Mouse (Mus musculus) heart, embryonic 11.5 days (tissue): ENCODE measurements around the gene Polr3gl. TPM values are rescaled to one million over a fixed set of nuclear protein-coding genes. Genes with fewer than 3 reads are reported as not detected.
"Not testable (repeated sequence)": the region's sequence is repeated elsewhere in the genome, so short reads cannot be mapped to it uniquely, and the experiment has no call there.

ENCODE experiments used
- ATAC-seq: fragments of 200-750 bp; cut with Nextera tagmentation; replicated peaks from 2 replicates; pipeline ENCODE4 v1.8.0; 2017; ENCODE audit warnings: moderate library complexity; ENCODE audit not compliant: insufficient number of reproducible peaks, low FRiP score, low TSS enrichment
- H3K27ac ChIP-seq: fragments of 300-500 bp; sonication (generic); 2 replicates; pipeline ENCODE4 v1.5.1; 2014; ENCODE audit warnings: mild to moderate bottlenecking, low read depth, low read length
- H3K27me3 ChIP-seq: fragments of 300-500 bp; sonication (generic); 2 replicates; pipeline ENCODE4 v1.6.1; 2014; ENCODE audit warnings: mild to moderate bottlenecking, low read length, mixed read lengths; ENCODE audit not compliant: control insufficient read depth, insufficient read depth
- H3K36me3 ChIP-seq: fragments of 300-500 bp; sonication (generic); 2 replicates; pipeline ENCODE4 v1.6.1; 2014; ENCODE audit warnings: mild to moderate bottlenecking, low read length, moderate library complexity, mixed read lengths; ENCODE audit not compliant: control insufficient read depth, insufficient read depth
- H3K4me1 ChIP-seq: fragments of 300-500 bp; sonication (generic); 2 replicates; pipeline ENCODE4 v1.6.1; 2014; ENCODE audit warnings: low read length; ENCODE audit not compliant: control insufficient read depth, insufficient read depth
- H3K4me2 ChIP-seq: fragments of 300-500 bp; sonication (generic); 2 replicates; pipeline ENCODE4 v1.6.1; 2014; ENCODE audit warnings: mild to moderate bottlenecking, moderate library complexity
- H3K4me3 ChIP-seq: fragments of 300-500 bp; sonication (generic); 2 replicates; pipeline ENCODE4 v1.5.1; 2014; ENCODE audit warnings: low read depth, low read length
- H3K9ac ChIP-seq: fragments of 300-500 bp; sonication (generic); 2 replicates; pipeline ENCODE4 v1.6.1; 2014; ENCODE audit warnings: mild to moderate bottlenecking, low read depth, low read length, moderate library complexity
- H3K9me3 ChIP-seq: fragments of 300-500 bp; sonication (generic); replicated peaks from 2 replicates; pipeline ENCODE4 v1.6.1; 2016; ENCODE audit warnings: low read length; ENCODE audit not compliant: control insufficient read depth
- WGBS: fragments of 180-500 bp; shearing (Covaris S2); extraction: QIAGEN DNeasy Blood & Tissue Kit; methylation state at CpG from one replicate; pipeline ENCODE4 v1.1.7; 2014; ENCODE audit not compliant: insufficient replicate concordance; 5-methylcytosine and 5-hydroxymethylcytosine counted together
- polyA plus RNA-seq: library from polyadenylated mRNA; unstranded; fragments of >200 nt; fragmentation: Nextera tagmentation; extraction: Ambion mirVana; gene quantifications from 2 replicates; pipeline ENCODE4 v1.2.1, GENCODE M21; 2014

Gene Polr3gl
- polyA plus RNA-seq, 1 experiment from 2014 or later: 23.8 TPM

DNA sequence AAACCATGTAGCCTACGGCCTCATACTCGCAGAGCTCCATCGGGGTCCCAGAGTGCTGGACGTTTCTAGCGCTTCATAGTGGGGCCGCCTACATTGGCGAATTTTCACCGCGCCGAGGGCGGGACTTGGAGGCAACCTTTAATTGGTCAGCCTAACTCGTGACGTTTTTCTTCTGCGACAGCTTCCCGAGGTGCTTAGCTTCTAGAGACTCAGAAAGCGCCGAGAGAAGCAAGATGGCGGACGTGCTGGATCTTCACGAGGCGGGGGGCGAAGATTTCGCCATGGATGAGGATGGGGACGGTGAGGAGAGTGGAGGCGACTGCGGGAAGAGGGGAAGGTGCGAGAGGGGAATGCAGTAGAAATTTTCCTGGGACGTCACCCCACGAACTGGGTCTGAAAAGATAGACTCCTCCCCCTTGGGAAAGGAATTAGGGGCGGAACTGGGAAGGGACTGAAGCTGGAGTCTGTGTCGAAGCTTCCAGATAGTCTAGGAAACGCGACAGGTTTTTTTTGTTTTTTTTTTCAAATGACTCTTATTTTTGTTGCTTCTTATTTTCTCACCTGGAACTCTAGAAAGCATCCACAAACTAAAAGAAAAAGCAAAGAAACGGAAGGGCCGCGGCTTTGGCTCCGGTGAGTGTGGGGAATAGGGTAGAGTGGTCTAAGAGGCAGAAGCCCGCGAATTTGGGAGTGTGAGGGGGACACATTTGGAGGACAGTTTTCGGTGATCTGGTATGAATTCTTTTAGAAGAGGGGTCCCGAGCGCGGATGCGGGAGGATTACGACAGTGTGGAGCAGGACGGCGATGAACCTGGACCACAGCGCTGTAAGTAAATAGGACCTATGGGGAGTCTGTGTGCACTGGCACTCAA is 36.0 kb upstream of the Polr3gl start, which contains the start of gene Rbm8a:
Gene Rbm8a, plus strand, starts transcription at position 205 of the 872 bp plus-strand sequence.
- peak; percentile 84 for ATAC-seq
- H3K9me3 ChIP-seq: no peaks in the 10 kb centered on the region
- peak within 1 kb of the TSS; percentile 63 for H3K4me3 ChIP-seq
- peaks cover 7% of the 10 kb centered on the region for H3K4me1 ChIP-seq
- H3K27ac ChIP-seq: peak within 1 kb of the TSS; percentile 78
- WGBS: 1% methylated on average over 48 of the region's 48 CpGs
- H3K4me2 ChIP-seq: peak within 1 kb of the TSS; percentile 94
- no peaks in the 10 kb centered on the region for H3K27me3 ChIP-seq
- H3K9ac ChIP-seq: peak within 1 kb of the TSS; percentile 92
- H3K36me3 ChIP-seq: 0 out of 2 replicates have a peak, but pooled peaks cover 3% of the 10 kb centered on the region

DNA sequence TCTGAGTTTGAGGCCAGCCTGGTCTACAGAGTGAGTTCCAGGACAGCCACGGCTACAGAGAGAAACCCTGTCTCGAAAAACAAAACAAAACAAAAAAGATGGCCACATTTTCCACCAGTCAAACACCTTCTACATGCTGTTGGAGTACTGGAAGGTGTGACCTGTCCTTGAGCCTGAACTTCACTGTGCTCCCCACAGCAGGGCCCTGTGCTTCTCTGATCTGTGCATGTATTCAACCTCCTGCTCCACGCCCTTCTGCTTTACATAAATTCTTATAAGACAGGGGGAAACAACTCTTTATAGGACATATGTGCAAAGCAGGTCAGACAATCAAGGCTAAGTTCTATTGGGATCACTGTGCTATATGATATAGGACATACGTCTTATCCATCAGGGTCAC is 29.2 kb upstream of the Polr3gl start:
- Histone ChIP-seq H3K4me1 (no peaks in the 10 kb centered on the region), H3K36me3 (peaks cover 21% of the 10 kb centered on the region), H3K9ac (no peak overlapping the region), H3K9me3 (no peaks in the 10 kb centered on the region), H3K27ac (no peak overlapping the region), H3K4me3 (no peak overlapping the region), H3K27me3 (no peaks in the 10 kb centered on the region), H3K4me2 (no peak overlapping the region)
- 84% methylated on average over 4 of the region's 4 CpGs for WGBS
- no peak for ATAC-seq

DNA sequence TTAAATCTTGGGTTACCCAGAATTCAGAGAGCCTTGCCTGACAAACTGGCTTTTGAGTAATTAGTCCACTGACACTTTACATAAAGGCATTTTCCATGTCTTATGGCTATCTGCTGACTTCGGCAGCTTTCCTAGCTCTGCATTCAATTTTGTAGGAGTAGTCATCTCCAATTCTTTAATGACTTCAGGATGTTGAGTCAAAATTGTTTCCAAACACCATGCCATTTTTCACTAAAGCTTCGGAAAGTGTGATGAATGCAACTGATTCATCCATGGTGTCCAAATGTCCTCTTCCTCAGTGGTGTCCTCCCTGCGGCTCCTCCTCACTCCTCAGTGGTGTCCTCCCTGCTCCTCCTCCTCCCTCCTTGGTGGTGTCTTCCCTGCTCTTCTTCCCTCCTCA is 24.0 kb upstream of the Polr3gl start:
- Histone ChIP-seq H3K4me3 (no peak overlapping the region), H3K9me3 (no peaks in the 10 kb centered on the region), H3K27ac (no peak overlapping the region), H3K27me3 (no peaks in the 10 kb centered on the region), H3K9ac (no peak overlapping the region), H3K36me3 (peaks cover 20% of the 10 kb centered on the region), H3K4me2 (no peak overlapping the region), H3K4me1 (no peaks in the 10 kb centered on the region)
- ATAC-seq: no peak
- WGBS: 88% methylated on average over 3 of the region's 3 CpGs

GRCm38 (mm10) chr3:96606618-96607017 is 12.6 kb upstream of the Polr3gl start:
- Histone ChIP-seq H3K9me3 (no peaks in the 10 kb centered on the region), H3K27me3 (no peaks in the 10 kb centered on the region), H3K27ac (no peak overlapping the region), H3K9ac (no peak overlapping the region), H3K36me3 (no peaks in the 10 kb centered on the region), H3K4me3 (no peak overlapping the region), H3K4me1 (peaks cover 21% of the 10 kb centered on the region), H3K4me2 (no peak overlapping the region)
- WGBS: 86% methylated on average over 4 of the region's 4 CpGs
- no peak for ATAC-seq

DNA sequence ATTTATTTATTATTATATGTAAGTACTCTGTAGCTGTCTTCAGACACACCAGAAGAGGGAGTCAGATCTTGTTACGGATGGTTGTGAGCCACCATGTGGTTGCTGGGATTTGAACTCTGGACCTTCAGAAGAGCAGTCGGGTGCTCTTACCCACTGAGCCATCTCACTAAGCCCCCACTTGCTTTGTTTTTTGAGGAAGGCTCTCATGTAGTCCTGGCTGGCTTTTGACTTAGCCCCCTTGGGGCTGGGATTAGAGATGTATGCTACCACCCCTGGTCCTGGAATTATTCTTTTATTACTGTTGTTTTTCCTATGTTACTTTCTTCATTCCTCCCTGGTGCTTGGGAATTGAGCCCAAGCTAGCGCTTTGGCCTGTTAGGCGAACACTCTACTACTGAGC is 12.0 kb upstream of the Polr3gl start:
- not testable (repeated sequence) for H3K9ac ChIP-seq, H3K36me3 ChIP-seq, ATAC-seq, H3K27ac ChIP-seq, H3K4me2 ChIP-seq, H3K9me3 ChIP-seq, H3K4me3 ChIP-seq, H3K27me3 ChIP-seq
- peaks cover 21% of the 10 kb centered on the region for H3K4me1 ChIP-seq
- WGBS: 78% methylated on average over 3 of the region's 4 CpGs

- no peak for ATAC-seq
- no peaks in the 10 kb centered on the region for H3K36me3 ChIP-seq
- H3K4me1 ChIP-seq: peaks cover 24% of the 10 kb centered on the region
- H3K9ac ChIP-seq: 0 out of 2 replicates have a peak overlapping the region, but pooled peaks have one; percentile 39
- no peak overlapping the region for H3K4me3 ChIP-seq
- H3K9me3 ChIP-seq: no peaks in the 10 kb centered on the region
- H3K27me3 ChIP-seq: peaks cover 2% of the 10 kb centered on the region; the same call in 1 of the 2 replicates
- peak overlapping the region; percentile 72; the same call in 1 of the 2 replicates for H3K4me2 ChIP-seq
- no peak overlapping the region for H3K27ac ChIP-seq
- 77% methylated on average over 5 of the region's 5 CpGs for WGBS
Measured at GRCm38 (mm10) chr3:96603311-96603710, 9.3 kb upstream of the Polr3gl start.

DNA sequence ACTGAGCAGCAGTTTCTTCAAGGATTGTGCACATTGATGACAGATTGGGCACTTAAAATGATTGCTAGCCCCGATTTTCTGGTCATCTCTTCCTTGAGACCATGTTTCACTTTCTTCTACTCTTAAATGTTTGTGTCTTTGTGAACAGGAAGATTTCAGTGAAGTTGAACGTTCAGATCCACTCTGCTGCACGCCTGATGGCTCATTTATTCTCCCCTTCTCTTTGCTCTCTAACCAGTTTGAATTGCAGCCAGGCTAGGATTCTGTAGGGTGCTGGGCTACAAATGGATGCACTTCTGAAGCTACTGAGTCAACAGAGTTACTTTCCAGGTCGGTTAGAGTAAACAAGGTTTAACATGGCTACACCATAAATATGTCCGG is 8.7 kb upstream of the Polr3gl start:
- 48% methylated on average over 5 of the region's 5 CpGs for WGBS
- Histone ChIP-seq H3K4me3 (peak overlapping the region; percentile 84), H3K27me3 (peaks cover 2% of the 10 kb centered on the region; the same call in 1 of the 2 replicates), H3K9me3 (no peaks in the 10 kb centered on the region), H3K4me2 (peak overlapping the region; percentile 72), H3K36me3 (no peaks in the 10 kb centered on the region), H3K9ac (peak overlapping the region; percentile 87), H3K4me1 (peaks cover 27% of the 10 kb centered on the region), H3K27ac (peak overlapping the region; percentile 96)
- no peak for ATAC-seq

DNA sequence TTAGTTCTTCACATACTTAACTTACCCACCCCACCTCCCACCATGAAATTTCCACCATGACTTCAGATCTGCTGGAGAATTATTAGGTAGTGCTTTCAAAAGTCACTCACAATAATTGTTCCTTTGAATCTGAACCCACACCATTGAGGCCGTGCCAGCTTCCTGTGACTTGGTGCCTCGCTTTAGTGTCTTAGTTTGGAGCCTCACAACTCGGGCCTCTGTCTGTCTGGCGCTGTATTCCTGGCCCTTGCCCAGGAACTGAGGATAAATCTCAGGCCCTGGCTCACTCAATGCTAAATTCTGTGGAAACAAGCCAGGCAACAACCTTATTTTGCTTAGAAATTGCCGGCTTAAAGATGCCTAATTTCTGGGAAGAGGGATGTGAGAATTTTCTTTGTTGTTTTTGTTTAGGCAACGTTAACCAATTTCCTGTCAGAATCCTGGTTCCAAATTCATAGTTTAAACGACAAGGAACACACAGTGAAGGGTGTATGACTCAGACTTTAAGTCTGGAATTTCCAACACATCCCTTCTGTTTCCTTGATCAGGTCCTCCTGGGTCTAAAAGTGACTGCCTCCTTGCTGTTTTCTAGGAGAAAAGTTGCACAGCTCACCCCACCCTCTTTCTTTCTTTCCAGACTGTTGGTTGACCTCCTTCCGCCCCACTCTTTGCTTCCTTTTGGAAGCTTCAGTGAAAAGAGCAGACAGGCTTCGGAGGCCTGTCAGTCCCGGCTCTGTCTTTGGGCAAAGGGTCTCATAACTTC is 8.1 kb upstream of the Polr3gl start:
- Histone ChIP-seq H3K4me2 (peak overlapping the region; percentile 72), H3K4me3 (peak overlapping the region; percentile 84), H3K9ac (peak overlapping the region; percentile 87), H3K9me3 (no peaks in the 10 kb centered on the region), H3K27ac (peak overlapping the region; percentile 96), H3K27me3 (peaks cover 2% of the 10 kb centered on the region; the same call in 1 of the 2 replicates), H3K36me3 (no peaks in the 10 kb centered on the region), H3K4me1 (peaks cover 32% of the 10 kb centered on the region)
- no peak for ATAC-seq
- 29% methylated on average over 10 of the region's 10 CpGs for WGBS
